Mouse (Mus musculus) neural tube, embryonic 13.5 days (tissue): ENCODE data around the gene Ros1. TPM values are rescaled to one million over a fixed set of nuclear protein-coding genes. Genes with fewer than 3 reads are reported as not detected.

Experiments used
- ATAC-seq: fragments of 200-750 bp; cut with Nextera tagmentation; 2 replicates; pipeline ENCODE4 v1.8.0; 2017; ENCODE audit warnings: low read depth, mild to moderate bottlenecking, moderate TSS enrichment, moderate library complexity
- H3K27ac ChIP-seq: fragments of 300-500 bp; sonication (generic); replicated peaks from 2 replicates; pipeline ENCODE4 v1.5.1; 2015; ENCODE audit warnings: moderate library complexity, mild to moderate bottlenecking, inconsistent platforms
- H3K27me3 ChIP-seq: fragments of 300-500 bp; sonication (generic); 2 replicates; pipeline ENCODE4 v1.6.1; 2015; ENCODE audit warnings: mild to moderate bottlenecking, inconsistent platforms
- H3K36me3 ChIP-seq: fragments of 300-500 bp; sonication (generic); 2 replicates; pipeline ENCODE4 v1.6.1; 2015; ENCODE audit warnings: mild to moderate bottlenecking, inconsistent platforms
- H3K4me1 ChIP-seq: fragments of 300-500 bp; sonication (generic); replicated peaks from 2 replicates; pipeline ENCODE4 v1.6.1; 2015; ENCODE audit warnings: inconsistent platforms
- H3K4me2 ChIP-seq: fragments of 300-500 bp; sonication (generic); 2 replicates; pipeline ENCODE4 v1.6.1; 2015; ENCODE audit warnings: inconsistent platforms, mild to moderate bottlenecking, moderate library complexity
- H3K4me3 ChIP-seq: fragments of 300-500 bp; sonication (generic); 2 replicates; pipeline ENCODE4 v1.5.1; 2015; ENCODE audit warnings: mild to moderate bottlenecking, inconsistent platforms
- H3K9ac ChIP-seq: fragments of 300-500 bp; sonication (generic); 2 replicates; pipeline ENCODE4 v1.6.1; 2015; ENCODE audit warnings: moderate library complexity, mild to moderate bottlenecking, inconsistent platforms
- H3K9me3 ChIP-seq: fragments of 300-500 bp; sonication (generic); 2 replicates; pipeline ENCODE4 v1.6.1; 2016; ENCODE audit warnings: inconsistent platforms
- WGBS: fragments of 180-500 bp; shearing (Covaris S2); methylation state at CpG from one replicate; pipeline ENCODE4 v1.1.7; 2015; 5-methylcytosine and 5-hydroxymethylcytosine counted together
- polyA plus RNA-seq: library from polyadenylated mRNA; unstranded; fragments of >200 nt; fragmentation: Nextera tagmentation; extraction: Ambion mirVana; gene quantifications from 2 replicates; pipeline ENCODE4 v1.2.1, GENCODE M21; 2015

Gene Ros1
- polyA plus RNA-seq, 1 experiment from 2014 or later: not detected

DNA sequence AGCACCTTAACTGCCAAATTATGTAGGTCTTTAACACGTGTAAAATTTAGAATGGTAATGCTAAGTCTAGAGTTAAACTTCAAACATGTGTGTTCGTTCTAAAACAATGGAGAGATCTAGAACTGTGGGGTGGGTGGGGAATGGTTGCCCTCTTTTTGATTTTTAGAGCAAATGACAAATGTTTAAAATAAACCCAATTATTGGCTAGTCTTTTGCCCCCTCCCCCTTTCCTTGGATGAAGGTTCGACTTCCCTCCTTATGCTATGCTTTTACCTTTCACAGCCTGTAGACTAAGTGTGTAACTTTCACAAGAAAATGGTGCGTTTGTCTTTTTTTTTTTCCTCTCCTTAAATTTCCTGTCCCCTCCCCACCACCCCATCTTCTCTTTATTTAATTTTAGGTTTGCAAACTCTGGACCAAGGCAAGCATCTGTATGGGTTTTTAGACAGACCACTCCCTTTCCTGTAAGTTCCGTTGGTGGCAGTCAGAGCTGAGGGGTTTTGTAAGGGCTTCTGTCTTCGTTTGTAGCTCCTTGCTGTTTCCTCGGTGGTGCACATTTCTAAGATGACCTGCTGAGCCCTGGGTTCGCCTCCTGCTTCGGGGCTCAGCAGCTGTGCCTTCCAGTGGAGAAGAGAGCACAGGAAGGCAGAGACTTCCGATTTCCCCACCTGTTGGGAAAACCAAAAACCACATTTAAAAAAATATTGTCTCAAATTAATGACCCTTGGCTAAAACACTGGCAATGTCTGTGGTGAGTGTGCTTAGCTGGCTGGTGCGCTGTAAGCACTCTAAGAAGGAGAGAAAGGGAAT lies 166.3 kb downstream of the Ros1 start:
- Histone ChIP-seq H3K36me3 (no peaks in the 10 kb centered on the region), H3K4me3 (no peak overlapping the region), H3K4me1 (peaks cover 18% of the 10 kb centered on the region), H3K4me2 (no peak overlapping the region), H3K9ac (no peak overlapping the region), H3K27me3 (peaks cover 90% of the 10 kb centered on the region), H3K9me3 (no peaks in the 10 kb centered on the region), H3K27ac (no peak overlapping the region)
- ATAC-seq: no peak
- WGBS: 4% methylated on average over 11 of the region's 11 CpGs

GRCm38 (mm10) chr10:52027161-52028035 lies 167.6 kb downstream of the Ros1 start:
- Histone ChIP-seq H3K4me1 (peaks cover 28% of the 10 kb centered on the region), H3K4me2 (peak overlapping the region; percentile 89), H3K9me3 (no peaks in the 10 kb centered on the region), H3K9ac (peak overlapping the region; percentile 61), H3K27ac (no peak overlapping the region), H3K36me3 (no peaks in the 10 kb centered on the region), H3K4me3 (peak overlapping the region; percentile 45), H3K27me3 (peaks cover 100% of the 10 kb centered on the region)
- WGBS: under 1% methylated on average over 66 of the region's 68 CpGs
- peak; percentile 72 for ATAC-seq

DNA sequence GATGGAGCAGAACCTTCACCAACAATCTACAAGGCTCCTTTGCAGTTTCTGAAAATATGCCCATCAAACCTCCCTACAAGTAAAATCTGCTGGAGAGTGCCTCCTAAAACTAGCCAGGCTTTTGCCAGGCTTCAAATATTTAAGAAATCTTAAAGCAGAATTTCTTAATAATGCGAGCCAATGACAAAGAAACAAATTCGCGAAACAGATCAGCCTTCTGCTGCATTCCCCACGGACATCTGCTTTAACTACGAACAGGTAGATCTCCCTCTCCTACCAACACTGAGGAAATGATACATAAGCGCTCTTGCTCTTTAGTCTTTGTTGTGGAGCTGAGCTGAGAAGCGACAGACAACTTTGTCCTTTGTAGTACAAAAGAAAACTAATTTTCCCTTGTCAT lies 169.2 kb downstream of the Ros1 start:
- Histone ChIP-seq H3K4me1 (peaks cover 39% of the 10 kb centered on the region), H3K36me3 (no peaks in the 10 kb centered on the region), H3K27ac (no peak overlapping the region), H3K9me3 (no peaks in the 10 kb centered on the region), H3K4me2 (no peak overlapping the region), H3K27me3 (peaks cover 98% of the 10 kb centered on the region), H3K4me3 (no peak overlapping the region), H3K9ac (no peak overlapping the region)
- 3% methylated on average over 7 of the region's 7 CpGs for WGBS
- no peak for ATAC-seq

DNA sequence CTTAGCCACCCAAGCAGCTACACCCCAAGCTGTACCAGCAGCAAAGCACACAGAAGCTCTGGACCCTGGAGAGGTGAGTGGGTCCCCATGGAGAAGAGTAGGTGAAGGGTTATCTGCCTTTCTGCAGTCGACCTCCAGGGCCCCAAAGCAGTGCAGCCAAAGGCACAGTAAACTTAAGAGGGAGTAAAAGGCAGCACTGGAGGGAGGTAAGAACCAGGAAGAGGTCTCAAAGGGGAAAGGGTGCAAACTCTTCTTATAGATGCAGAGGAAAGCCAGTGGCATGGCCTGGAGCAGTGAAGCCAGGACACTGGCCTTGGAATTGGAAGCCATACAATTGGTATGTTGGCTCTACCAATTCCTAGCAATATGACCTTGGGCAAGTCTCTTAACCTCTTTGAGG lies 169.8 kb downstream of the Ros1 start:
- ATAC-seq: no peak
- no peak overlapping the region for H3K4me3 ChIP-seq
- no peak overlapping the region for H3K4me2 ChIP-seq
- H3K27ac ChIP-seq: no peak overlapping the region
- peaks cover 98% of the 10 kb centered on the region for H3K27me3 ChIP-seq
- peaks cover 39% of the 10 kb centered on the region for H3K4me1 ChIP-seq
- no peaks in the 10 kb centered on the region for H3K9me3 ChIP-seq
- no peaks in the 10 kb centered on the region for H3K36me3 ChIP-seq
- H3K9ac ChIP-seq: no peak overlapping the region
- 0% methylated on average over 1 of the region's 1 CpGs for WGBS

GRCm38 (mm10) chr10:52024053-52024410 lies 171.0 kb downstream of the Ros1 start:
- Histone ChIP-seq H3K4me3 (no peak overlapping the region), H3K27ac (no peak overlapping the region), H3K36me3 (no peaks in the 10 kb centered on the region), H3K9ac (no peak overlapping the region), H3K9me3 (no peaks in the 10 kb centered on the region), H3K4me2 (no peak overlapping the region), H3K27me3 (peaks cover 97% of the 10 kb centered on the region), H3K4me1 (peaks cover 32% of the 10 kb centered on the region)
- 12% methylated on average over 2 of the region's 2 CpGs for WGBS
- ATAC-seq: no peak

GRCm38 (mm10) chr10:52023213-52024052 lies 171.6 kb downstream of the Ros1 start:
- 2% methylated on average over 17 of the region's 17 CpGs for WGBS
- H3K4me2 ChIP-seq: peak overlapping the region; percentile 95
- no peaks in the 10 kb centered on the region for H3K9me3 ChIP-seq

GRCm38 (mm10) chr10:52022413-52023212 lies 172.4 kb downstream of the Ros1 start, which contains the start of gene Vgll2:
Vgll2 (plus strand) TSS chr10:52022502.
- WGBS: under 1% methylated on average over 59 of the region's 60 CpGs
- Histone ChIP-seq H3K27ac (no peak within 1 kb of the TSS), H3K4me1 (peaks cover 27% of the 10 kb centered on the region), H3K4me2 (peak within 1 kb of the TSS; percentile 95), H3K9me3 (no peaks in the 10 kb centered on the region), H3K4me3 (peak within 1 kb of the TSS; percentile 50), H3K27me3 (peaks cover 90% of the 10 kb centered on the region), H3K9ac (peak within 1 kb of the TSS; percentile 55; the same call in 1 of the 2 replicates), H3K36me3 (no peaks in the 10 kb centered on the region)
- ATAC-seq: peak; percentile 91

More at GRCm38 (mm10) chr10:52023213-52024052, 171.6 kb downstream of the Ros1 start:
- Histone ChIP-seq H3K27ac (no peak overlapping the region), H3K9ac (no peak overlapping the region), H3K27me3 (peaks cover 97% of the 10 kb centered on the region), H3K36me3 (no peaks in the 10 kb centered on the region), H3K4me1 (peaks cover 32% of the 10 kb centered on the region), H3K4me3 (peak overlapping the region; percentile 50)
- no peak for ATAC-seq

DNA sequence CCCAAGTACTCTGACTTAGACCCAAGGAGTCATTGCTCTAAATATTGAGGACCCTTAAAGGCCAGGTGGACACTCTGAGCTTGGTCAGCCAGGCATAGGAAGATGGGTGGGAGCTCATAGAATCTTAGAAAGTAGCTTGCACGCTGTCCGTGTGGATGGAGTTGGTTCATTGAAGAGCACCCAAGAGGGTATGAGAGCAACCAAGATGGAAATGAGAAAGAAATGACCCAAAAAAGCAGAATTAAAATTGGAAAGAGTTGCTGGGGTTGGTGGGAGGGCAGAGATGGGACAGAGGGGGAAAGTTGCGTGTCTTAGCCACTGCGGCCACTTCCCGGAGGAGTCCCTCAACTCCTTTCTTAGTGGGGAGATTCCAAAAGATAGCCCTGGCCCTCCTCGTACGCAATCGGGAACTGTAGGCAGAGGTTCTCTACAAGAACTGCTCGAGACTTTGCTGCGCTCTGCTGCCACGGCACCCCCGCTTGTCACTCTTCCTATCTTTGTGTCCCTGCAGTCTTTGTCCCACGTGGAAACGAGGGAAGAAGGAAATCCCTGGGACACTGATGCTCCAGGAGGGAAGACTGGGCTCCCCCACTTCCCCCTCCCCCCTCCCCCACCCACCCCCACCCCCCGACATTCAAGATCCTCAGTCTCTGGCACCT lies 173.2 kb downstream of the Ros1 start:
- H3K9ac ChIP-seq: peak overlapping the region; percentile 55; the same call in 1 of the 2 replicates
- H3K9me3 ChIP-seq: no peaks in the 10 kb centered on the region
- peak overlapping the region; percentile 50 for H3K4me3 ChIP-seq
- H3K27me3 ChIP-seq: peaks cover 82% of the 10 kb centered on the region
- H3K4me1 ChIP-seq: peaks cover 21% of the 10 kb centered on the region
- H3K27ac ChIP-seq: no peak overlapping the region
- no peaks in the 10 kb centered on the region for H3K36me3 ChIP-seq
- peak; percentile 65 for ATAC-seq
- under 1% methylated on average over 14 of the region's 15 CpGs for WGBS
- peak overlapping the region; percentile 95 for H3K4me2 ChIP-seq

DNA sequence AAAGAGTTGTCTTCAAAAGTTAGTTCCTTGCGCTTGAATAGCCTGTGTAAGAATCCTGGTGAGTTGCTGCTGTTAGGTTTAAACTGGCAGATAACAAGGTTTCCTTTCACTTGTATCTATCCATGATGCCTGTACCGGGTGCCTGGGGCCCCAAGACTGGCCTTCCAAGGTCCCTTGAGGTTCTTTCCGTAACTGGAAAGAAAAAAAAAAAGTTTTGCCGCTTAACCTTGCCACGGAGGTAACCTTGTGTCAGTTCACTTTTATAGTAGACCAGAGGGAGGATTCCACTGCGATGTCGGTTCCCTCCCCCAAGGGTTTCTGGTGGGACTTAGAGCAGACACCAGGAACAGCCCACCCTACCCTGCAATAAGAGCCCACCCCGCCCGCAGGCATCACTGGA lies 173.8 kb downstream of the Ros1 start:
- H3K4me2 ChIP-seq: no peak overlapping the region
- no peak overlapping the region for H3K9ac ChIP-seq
- peaks cover 76% of the 10 kb centered on the region for H3K27me3 ChIP-seq
- 2% methylated on average over 9 of the region's 9 CpGs for WGBS
- no peaks in the 10 kb centered on the region for H3K9me3 ChIP-seq
- peaks cover 21% of the 10 kb centered on the region for H3K4me1 ChIP-seq
- H3K4me3 ChIP-seq: no peak overlapping the region
- ATAC-seq: no peak
- H3K36me3 ChIP-seq: no peaks in the 10 kb centered on the region
- no peak overlapping the region for H3K27ac ChIP-seq

DNA sequence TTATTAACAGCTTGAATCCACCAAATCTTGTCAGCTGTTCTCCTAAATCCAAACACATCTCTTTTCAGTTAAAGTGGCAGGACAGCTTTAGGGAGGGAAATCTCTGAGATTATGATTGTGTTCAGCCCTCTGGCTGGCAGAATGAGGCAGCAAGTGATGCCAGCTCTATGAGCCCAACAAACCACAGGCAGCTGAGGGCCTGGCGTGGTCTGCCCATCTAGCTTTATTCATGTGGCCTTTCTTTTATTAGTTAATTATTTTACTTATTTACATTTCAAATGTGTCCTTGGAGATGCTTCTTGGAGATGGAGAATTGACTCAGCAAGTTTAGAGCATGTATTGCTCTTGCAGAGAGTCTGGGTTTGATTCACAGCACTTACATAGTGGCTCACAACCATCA lies 176.6 kb downstream of the Ros1 start:
- 47% methylated on average over 1 of the region's 1 CpGs for WGBS
- Histone ChIP-seq H3K27ac (no peak overlapping the region), H3K27me3 (peaks cover 48% of the 10 kb centered on the region), H3K4me1 (peaks cover 21% of the 10 kb centered on the region), H3K4me3 (no peak overlapping the region), H3K9me3 (no peaks in the 10 kb centered on the region), H3K4me2 (no peak overlapping the region), H3K9ac (no peak overlapping the region), H3K36me3 (no peaks in the 10 kb centered on the region)
- ATAC-seq: no peak
